Mouse (Mus musculus) stomach, postnatal 0 days (tissue): ENCODE measurements at regions not wholly inside any gene's neighbourhood (a gene's known extent, or its start where the extent isn't known, plus 50 kb on each side); places are given as distances from the start of the nearest gene placed in this dataset.

Experiments used
- ATAC-seq: fragments of 200-750 bp; cut with Nextera tagmentation; 2 replicates; pipeline ENCODE4 v1.8.0; 2017; ENCODE audit not compliant: low FRiP score, low TSS enrichment
- DNase-seq: peaks from one replicate; pipeline ENCODE4 v3.0.0-alpha.2; 2016; ENCODE audit warnings: low spot score
- H3K27ac ChIP-seq: fragments of 300-500 bp; sonication (generic); replicated peaks from 2 replicates; pipeline ENCODE4 v1.5.1; 2014; ENCODE audit warnings: mild to moderate bottlenecking, control low read depth
- H3K27me3 ChIP-seq: fragments of 300-500 bp; sonication (generic); 2 replicates; pipeline ENCODE4 v1.6.1; 2014; ENCODE audit warnings: low read length; ENCODE audit not compliant: control insufficient read depth, insufficient read depth
- H3K36me3 ChIP-seq: fragments of 300-500 bp; sonication (generic); 2 replicates; pipeline ENCODE4 v1.6.1; 2014; ENCODE audit warnings: low read length, mixed read lengths; ENCODE audit not compliant: control insufficient read depth, insufficient read depth
- H3K4me1 ChIP-seq: fragments of 300-500 bp; sonication (generic); replicated peaks from 2 replicates; pipeline ENCODE4 v1.6.1; 2014; ENCODE audit warnings: antibody characterized with exemption; ENCODE audit not compliant: control insufficient read depth, insufficient read depth
- H3K4me2 ChIP-seq: fragments of 300-500 bp; sonication (generic); replicated peaks from 2 replicates; pipeline ENCODE4 v1.6.1; 2014; ENCODE audit warnings: low read depth, mild to moderate bottlenecking, control low read depth, moderate library complexity
- H3K4me3 ChIP-seq: fragments of 300-500 bp; sonication (generic); 2 replicates; pipeline ENCODE4 v1.5.1; 2014; ENCODE audit warnings: low read depth, low read length, control low read depth
- H3K9ac ChIP-seq: fragments of 300-500 bp; sonication (generic); 2 replicates; pipeline ENCODE4 v1.6.1; 2014; ENCODE audit warnings: mild to moderate bottlenecking, low read length, control low read depth, mixed read lengths
- H3K9me3 ChIP-seq: fragments of 300-500 bp; sonication (generic); 2 replicates; pipeline ENCODE4 v1.6.1; 2016; ENCODE audit warnings: low read length; ENCODE audit not compliant: control insufficient read depth
- CTCF ChIP-seq: IDR thresholded peaks from 2 replicates; pipeline ENCODE4 v1.5.1; 2016; ENCODE audit warnings: antibody characterized with exemption, low read depth, mild to moderate bottlenecking, moderate library complexity
- EP300 ChIP-seq: optimal IDR thresholded peaks from 2 replicates; pipeline ENCODE3; 2016; ENCODE audit warnings: antibody characterized with exemption
- WGBS: fragments of 180-500 bp; shearing (Covaris S2); extraction: QIAGEN DNeasy Blood & Tissue Kit; methylation state at CpG from one replicate; pipeline ENCODE4 v1.1.7; 2014; 5-methylcytosine and 5-hydroxymethylcytosine counted together

GRCm38 (mm10) chr17:93600236-93600635 is 401.4 kb downstream of the Adcyap1 start:
- Histone ChIP-seq H3K27me3 (no peaks in the 10 kb centered on the region), H3K9me3 (no peaks in the 10 kb centered on the region), H3K27ac (no peak overlapping the region), H3K9ac (no peak overlapping the region), H3K4me3 (no peak overlapping the region), H3K4me1 (no peaks in the 10 kb centered on the region), H3K4me2 (no peak overlapping the region), H3K36me3 (no peaks in the 10 kb centered on the region)
- no peak for TF ChIP-seq CTCF
- no peak for TF ChIP-seq EP300
- DNase-seq, result no peak
- no peak for ATAC-seq
- 69% methylated on average over 3 of the region's 3 CpGs for WGBS

- DNase-seq (no peak), ATAC-seq (no peak)
Measured at GRCm38 (mm10) chr17:93609261-93609660, 410.4 kb downstream of the Adcyap1 start.

GRCm38 (mm10) chr17:93609942-93610596 is 411.3 kb downstream of the Adcyap1 start:
- no peak overlapping the region for H3K27ac ChIP-seq
- DNase-seq (no peak), ATAC-seq (no peak)
- WGBS, result 52% methylated on average over 1 of the region's 1 CpGs
- H3K9ac ChIP-seq, result no peak overlapping the region
- H3K4me1 ChIP-seq, result no peaks in the 10 kb centered on the region
- H3K9me3 ChIP-seq, result no peaks in the 10 kb centered on the region
- no peak overlapping the region for H3K4me3 ChIP-seq
- TF ChIP-seq EP300, result no peak
- H3K36me3 ChIP-seq, result no peaks in the 10 kb centered on the region
- H3K27me3 ChIP-seq, result no peaks in the 10 kb centered on the region
- no peak overlapping the region for H3K4me2 ChIP-seq

More at GRCm38 (mm10) chr17:93609261-93609660, 410.4 kb downstream of the Adcyap1 start:
- Histone ChIP-seq H3K9ac (no peak overlapping the region), H3K4me3 (no peak overlapping the region), H3K4me2 (no peak overlapping the region), H3K27me3 (no peaks in the 10 kb centered on the region), H3K4me1 (no peaks in the 10 kb centered on the region), H3K27ac (no peak overlapping the region), H3K9me3 (no peaks in the 10 kb centered on the region), H3K36me3 (no peaks in the 10 kb centered on the region)
- TF ChIP-seq EP300, result no peak
- TF ChIP-seq CTCF, result no peak
- 81% methylated on average over 1 of the region's 1 CpGs for WGBS
